Mouse (Mus musculus): ENCODE data around the gene Uri1.

The Uri1 gene

DNA sequence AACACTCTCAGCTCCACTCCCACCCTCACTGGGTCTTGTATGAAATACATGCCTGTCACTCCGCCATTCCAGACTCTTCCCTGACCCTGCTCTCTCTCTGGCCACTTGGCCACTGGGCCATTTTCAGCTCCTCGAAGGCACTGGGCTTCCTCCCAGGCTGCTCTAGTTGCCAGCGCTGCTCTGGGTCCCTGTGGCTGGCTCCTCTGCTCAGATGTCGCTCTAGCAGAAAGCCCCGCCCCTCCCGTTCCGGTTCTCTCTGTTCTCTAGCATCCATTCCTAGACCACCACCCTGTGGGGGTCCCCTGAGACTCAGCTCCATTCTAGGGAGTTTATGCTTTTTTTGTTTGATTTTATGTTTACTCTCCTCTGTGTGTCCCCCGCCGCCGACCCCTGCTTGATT, 104.4 kb downstream of the Uri1 start:
- no peak for DNase-seq (ENCODE audit: low spot score)

DNA sequence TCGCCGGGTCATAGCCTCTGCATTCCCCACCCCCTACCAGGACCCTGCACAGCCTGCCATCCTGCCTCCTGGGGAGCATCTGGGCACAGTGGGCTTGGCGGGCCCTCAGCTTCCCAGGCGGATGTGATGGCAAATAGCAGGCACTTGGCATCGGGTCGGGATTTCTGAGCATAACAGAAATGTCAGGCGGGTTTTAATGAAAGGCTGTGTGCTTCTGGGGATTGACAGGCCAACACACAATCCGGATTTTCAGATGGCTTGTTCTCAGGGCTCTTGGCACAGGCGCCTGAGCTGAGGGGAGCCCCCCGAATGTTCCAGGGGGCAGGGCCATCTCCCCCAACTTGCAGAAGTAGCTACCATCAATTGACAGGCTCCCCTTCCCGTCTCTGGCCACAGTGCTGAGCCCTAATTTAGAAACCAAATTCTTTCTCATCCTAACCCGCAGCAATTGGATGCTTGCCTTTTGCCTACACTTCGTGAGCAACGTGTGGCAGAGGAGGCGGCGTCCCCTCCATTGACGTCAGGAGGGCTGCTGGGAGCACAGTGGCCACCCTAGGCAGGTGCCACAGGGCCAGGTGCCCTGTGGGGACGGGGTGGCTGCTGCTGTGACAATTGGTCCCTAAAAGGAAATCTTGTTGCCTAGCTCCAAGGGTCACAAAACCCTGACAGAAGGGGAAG, 106.5 kb downstream of the Uri1 start:
- DNase-seq (ENCODE audit: low spot score), result no peak

DNA sequence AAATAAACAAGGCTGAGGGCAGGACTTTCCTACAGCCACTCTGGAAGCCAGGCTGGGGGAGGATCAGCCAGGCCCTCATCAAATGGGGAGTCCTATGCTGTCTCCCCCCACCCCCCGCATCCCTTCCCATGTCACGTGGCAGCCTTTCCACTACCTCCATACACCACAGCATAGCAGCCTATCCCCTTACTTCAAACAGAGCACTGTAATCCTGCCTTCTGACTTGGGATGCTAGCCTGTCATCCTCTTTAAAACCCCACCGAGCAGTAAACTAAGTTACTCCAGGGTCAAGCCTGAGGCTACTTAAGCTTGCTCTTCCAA, 111.6 kb downstream of the Uri1 start:
- no peak for DNase-seq (ENCODE audit: low spot score)

DNA sequence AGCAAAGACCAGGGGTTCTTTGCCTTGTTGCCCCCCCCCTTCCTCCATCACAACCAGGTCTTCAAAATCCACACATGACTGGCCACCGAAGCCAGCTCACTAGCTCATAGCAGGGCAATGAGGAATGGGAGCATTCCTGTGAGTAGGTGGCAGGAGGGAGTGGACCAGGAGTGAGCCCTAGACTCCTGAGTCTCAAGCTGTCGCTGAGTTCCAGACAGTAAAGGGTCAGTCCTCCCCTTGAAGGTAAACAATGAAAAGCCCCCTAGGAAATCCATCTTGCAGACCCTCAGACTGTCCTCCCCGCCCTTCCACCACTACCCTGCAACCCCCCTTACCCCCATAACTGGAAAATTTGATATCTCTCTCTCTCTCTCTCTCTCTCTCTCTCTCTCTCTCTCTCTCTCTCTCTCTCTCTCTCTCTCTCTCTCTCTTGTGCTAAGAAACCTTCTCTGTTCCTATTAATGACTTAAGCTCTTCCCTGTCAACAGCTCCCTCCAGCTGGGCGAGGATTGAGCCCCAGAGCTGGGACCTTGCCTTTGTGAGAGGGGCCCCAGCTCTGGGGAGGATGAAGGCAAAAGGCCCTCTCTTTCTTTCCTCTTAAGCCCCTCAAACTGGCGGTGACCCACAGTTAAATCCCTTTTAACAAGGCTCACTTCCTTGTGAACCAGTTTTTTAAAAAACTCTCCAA, 112.1 kb downstream of the Uri1 start:
- no peak for DNase-seq (ENCODE audit: low spot score)

DNA sequence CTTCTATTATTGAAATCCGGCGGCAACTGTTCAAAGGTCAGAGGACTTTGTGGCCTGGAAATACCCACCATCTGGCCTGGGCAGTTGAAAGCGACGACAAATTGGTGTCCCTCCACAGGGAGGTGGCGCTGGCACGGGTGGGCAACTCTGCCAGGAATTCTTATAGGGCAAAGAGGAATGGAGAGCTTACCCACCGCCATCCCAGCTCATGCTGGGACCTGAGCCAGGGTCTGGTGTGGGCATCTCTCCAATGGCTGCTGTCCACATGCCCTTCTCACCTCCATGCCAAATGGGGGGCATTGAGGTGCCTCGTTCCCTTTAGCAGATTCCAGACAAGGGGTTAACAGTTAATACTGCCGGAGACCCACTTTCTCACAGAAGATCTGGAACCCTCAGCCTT, 113.2 kb downstream of the Uri1 start:
- no peak for DNase-seq (ENCODE audit: low spot score)
